Mouse (Mus musculus): ENCODE data around the gene Ssr1. TPM values are rescaled to one million over a fixed set of nuclear protein-coding genes. Genes with fewer than 3 reads are reported as not detected.

Ssr1 gene
- polyA plus RNA-seq, 1 experiment from 2014 or later, result 77.3 TPM

GRCm38 (mm10) chr13:37974036-37974435 lies 20.0 kb downstream of the Ssr1 start:
- Histone ChIP-seq H3K4me1 (no peaks in the 10 kb centered on the region), H3K9me3 (replicated peaks) (no peaks in the 10 kb centered on the region), H3K27me3 (no peaks in the 10 kb centered on the region), H3K4me2 (no peak overlapping the region), H3K4me3 (no peak overlapping the region), H3K36me3 (ENCODE audit: poor library complexity, severe bottlenecking) (peaks cover 39% of the 10 kb centered on the region), H3K27ac (no peak overlapping the region), H3K9ac (no peak overlapping the region)
- 92% methylated on average over 6 of the region's 6 CpGs for WGBS
- no peak for ATAC-seq

DNA sequence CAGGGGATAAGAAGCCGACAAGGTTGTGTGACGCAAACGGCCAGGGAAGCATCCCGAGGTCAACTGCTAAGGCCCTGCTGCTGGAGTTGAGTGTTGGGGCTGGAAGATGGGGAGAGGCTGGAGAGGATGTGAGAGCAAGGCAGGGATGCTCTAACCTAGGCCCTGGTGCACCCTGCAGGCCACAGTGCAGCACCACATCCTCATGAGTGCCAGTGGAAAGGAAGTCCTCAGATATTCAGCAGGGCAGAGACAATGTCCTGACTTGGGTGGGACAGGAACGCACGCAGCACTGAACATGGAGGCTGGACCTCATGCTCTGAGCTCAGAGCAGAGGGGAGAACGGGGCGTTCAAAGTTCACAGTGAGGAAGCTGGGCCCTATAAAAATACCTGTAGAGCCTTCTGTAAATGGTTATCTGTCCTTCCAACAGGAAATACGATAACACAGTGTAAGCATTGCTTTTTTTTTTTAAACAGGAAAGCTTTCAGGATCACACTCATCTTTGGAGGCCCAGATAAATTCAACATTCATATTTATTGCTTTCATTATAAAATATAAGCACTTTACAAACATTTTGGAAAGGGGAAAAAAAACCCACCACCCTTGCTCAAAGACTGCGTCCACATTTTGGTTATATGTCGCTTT lies 23.0 kb downstream of the Ssr1 start:
- Histone ChIP-seq H3K36me3 (ENCODE audit: poor library complexity, severe bottlenecking) (peaks cover 12% of the 10 kb centered on the region; the same call in 1 of the 2 replicates), H3K9me3 (replicated peaks) (no peaks in the 10 kb centered on the region), H3K9ac (no peak overlapping the region), H3K4me1 (peaks cover 7% of the 10 kb centered on the region), H3K27ac (no peak overlapping the region), H3K4me2 (no peak overlapping the region), H3K4me3 (no peak overlapping the region), H3K27me3 (no peaks in the 10 kb centered on the region)
- no peak for ATAC-seq
- WGBS, result 92% methylated on average over 11 of the region's 11 CpGs

DNA sequence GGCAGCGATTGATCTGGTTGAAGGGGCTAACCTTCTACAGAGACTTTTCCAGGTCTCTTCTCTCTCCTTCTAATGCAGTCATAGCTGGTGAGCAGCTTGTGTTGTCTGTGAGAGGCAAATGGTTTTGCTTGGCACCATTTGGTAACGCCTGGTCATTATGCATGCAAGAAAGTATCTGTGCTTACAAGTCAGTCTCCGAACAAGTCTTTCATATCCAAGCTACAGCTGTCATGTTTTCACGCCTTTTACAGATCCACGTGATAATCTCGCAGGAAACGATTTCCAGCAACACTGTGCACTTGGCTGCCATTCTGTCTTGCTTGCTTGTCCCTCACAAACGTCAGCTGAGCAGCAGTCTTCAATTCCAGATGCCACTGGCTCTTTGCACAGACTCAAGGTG lies 24.0 kb downstream of the Ssr1 start:
- peaks cover 7% of the 10 kb centered on the region for H3K4me1 ChIP-seq
- H3K36me3 ChIP-seq (ENCODE audit: poor library complexity, severe bottlenecking), result peaks cover 7% of the 10 kb centered on the region; the same call in 1 of the 2 replicates
- H3K27me3 ChIP-seq, result no peaks in the 10 kb centered on the region
- no peak overlapping the region for H3K4me3 ChIP-seq
- H3K4me2 ChIP-seq, result no peak overlapping the region
- H3K27ac ChIP-seq, result no peak overlapping the region
- H3K9ac ChIP-seq, result no peak overlapping the region
- H3K9me3 ChIP-seq (replicated peaks), result no peaks in the 10 kb centered on the region
- 70% methylated on average over 8 of the region's 8 CpGs for WGBS
- peak; percentile 81 for ATAC-seq

DNA sequence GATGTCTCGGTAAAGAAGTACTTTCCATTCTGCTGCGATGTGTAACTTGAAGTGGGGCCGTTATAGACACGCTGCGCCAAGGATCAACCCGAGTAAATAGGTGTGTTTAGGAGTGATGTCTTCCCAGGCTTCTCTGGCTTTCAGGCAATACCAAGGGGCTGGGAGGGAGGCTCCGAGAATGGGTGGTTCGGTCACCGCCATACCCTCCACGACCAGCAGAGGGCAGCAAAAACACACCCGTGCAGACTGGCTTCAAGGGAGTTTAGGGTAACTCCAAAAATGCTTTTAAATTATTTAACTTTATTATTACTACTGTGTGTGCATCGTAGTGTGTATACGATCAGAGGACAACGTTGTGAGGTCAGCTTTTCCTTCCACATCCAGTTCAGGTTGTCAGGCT lies 24.7 kb downstream of the Ssr1 start:
- 0 out of 2 replicates have a peak, but pooled peaks cover 4% of the 10 kb centered on the region for H3K36me3 ChIP-seq (ENCODE audit: poor library complexity, severe bottlenecking)
- WGBS, result 14% methylated on average over 14 of the region's 14 CpGs
- no peak overlapping the region for H3K4me3 ChIP-seq
- peak; percentile 40 for ATAC-seq
- H3K9me3 ChIP-seq (replicated peaks), result no peaks in the 10 kb centered on the region
- 0 out of 2 replicates have a peak, but pooled peaks cover 4% of the 10 kb centered on the region for H3K27me3 ChIP-seq
- H3K4me2 ChIP-seq, result no peak overlapping the region
- H3K4me1 ChIP-seq, result peaks cover 14% of the 10 kb centered on the region
- no peak overlapping the region for H3K9ac ChIP-seq
- H3K27ac ChIP-seq, result no peak overlapping the region

DNA sequence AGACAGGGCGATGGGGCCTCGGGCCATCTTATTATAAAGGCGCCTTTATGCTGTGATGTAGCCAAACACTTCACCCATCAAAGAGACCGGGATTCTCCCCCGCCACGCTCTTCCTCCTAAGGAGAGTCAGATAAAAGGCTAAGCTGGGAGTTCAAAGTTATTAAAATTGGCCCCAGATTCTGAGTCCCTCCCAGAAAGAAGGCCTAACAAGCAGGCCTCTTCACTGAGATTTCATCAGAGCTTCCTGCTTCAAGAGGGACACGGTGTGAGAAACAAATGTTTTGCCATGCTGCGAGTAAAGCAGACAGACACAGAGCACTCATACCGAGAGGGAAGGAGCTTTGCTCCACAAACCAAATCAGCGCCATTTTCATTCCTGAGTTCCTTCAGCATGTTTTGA lies 26.5 kb downstream of the Ssr1 start:
- Histone ChIP-seq H3K4me1 (peaks cover 23% of the 10 kb centered on the region), H3K9me3 (replicated peaks) (no peaks in the 10 kb centered on the region), H3K4me3 (no peak overlapping the region), H3K36me3 (ENCODE audit: poor library complexity, severe bottlenecking) (0 out of 2 replicates have a peak, but pooled peaks cover 2% of the 10 kb centered on the region), H3K4me2 (no peak overlapping the region), H3K27ac (0 out of 2 replicates have a peak overlapping the region, but pooled peaks have one; percentile 3), H3K9ac (no peak overlapping the region), H3K27me3 (0 out of 2 replicates have a peak, but pooled peaks cover 7% of the 10 kb centered on the region)
- ATAC-seq, result no peak
- 65% methylated on average over 10 of the region's 10 CpGs for WGBS

DNA sequence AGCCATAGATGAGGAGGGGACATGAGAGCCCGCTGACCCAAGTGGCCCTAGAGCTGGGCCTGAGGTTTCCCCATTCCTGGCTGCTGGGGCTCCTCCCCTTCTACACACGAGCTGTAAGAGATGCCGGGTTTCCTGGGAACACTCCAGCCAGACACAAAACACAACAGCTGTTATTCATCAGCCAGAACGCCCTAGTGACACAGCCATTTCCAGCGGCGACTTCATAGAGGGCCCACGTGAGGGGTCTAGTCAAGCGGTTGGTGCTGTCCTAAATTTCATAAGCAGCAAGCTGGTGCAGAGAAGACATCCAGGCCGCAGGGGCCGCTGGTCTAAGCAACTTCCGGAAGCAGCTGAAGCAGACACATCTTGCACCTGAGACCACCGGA lies 27.0 kb downstream of the Ssr1 start:
- Histone ChIP-seq H3K9me3 (replicated peaks) (no peaks in the 10 kb centered on the region), H3K4me2 (no peak overlapping the region), H3K4me1 (peaks cover 23% of the 10 kb centered on the region), H3K9ac (no peak overlapping the region), H3K4me3 (no peak overlapping the region), H3K27me3 (0 out of 2 replicates have a peak, but pooled peaks cover 7% of the 10 kb centered on the region), H3K27ac (0 out of 2 replicates have a peak overlapping the region, but pooled peaks have one; percentile 3), H3K36me3 (ENCODE audit: poor library complexity, severe bottlenecking) (no peaks in the 10 kb centered on the region)
- no peak for ATAC-seq
- 52% methylated on average over 12 of the region's 12 CpGs for whole genome bisulfite sequencing

DNA sequence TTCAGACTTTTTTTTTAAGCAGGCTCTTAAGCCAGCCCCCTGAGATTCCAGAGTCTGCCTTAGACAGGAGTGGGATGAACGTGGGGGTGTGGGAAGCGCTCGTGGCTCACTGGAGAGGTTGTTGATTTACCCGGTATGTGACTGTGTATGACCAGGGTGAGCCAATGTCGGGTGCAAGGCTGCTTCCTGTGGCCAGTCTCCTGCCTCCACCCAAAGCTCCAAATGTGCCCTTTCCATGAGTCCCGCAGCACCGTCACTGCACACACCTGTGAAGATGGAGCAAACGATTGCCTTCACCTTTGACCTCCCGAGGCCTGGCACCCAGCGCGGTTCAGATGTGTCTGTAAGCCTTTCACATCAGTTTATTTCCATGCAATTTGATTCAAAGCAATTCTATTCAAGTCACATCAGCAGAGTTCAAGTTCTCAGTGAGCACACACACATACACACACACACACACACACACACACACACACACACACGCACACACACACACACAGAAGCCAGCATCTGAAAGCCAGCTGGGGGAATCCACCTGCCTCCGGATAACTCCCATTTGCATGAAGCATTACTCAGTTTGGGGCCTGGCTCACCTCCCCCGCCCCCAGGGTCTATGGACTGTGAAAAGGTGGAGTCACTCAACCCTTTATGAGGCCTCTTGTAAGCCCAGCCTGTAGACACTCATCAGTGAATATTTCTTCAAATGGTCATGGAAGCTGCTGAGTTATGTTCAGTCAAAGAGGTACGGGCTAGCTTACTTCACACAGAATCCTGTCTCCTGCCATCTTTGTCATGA lies 27.6 kb downstream of the Ssr1 start:
- ATAC-seq, result no peak
- 79% methylated on average over 15 of the region's 15 CpGs for WGBS

GRCm38 (mm10) chr13:37965126-37965914 lies 28.7 kb downstream of the Ssr1 start:
- Histone ChIP-seq H3K9ac (no peak overlapping the region), H3K27ac (no peak overlapping the region), H3K27me3 (0 out of 2 replicates have a peak, but pooled peaks cover 7% of the 10 kb centered on the region), H3K36me3 (ENCODE audit: poor library complexity, severe bottlenecking) (no peaks in the 10 kb centered on the region), H3K4me2 (no peak overlapping the region), H3K4me3 (no peak overlapping the region), H3K9me3 (replicated peaks) (no peaks in the 10 kb centered on the region), H3K4me1 (peaks cover 23% of the 10 kb centered on the region)
- 35% methylated on average over 17 of the region's 17 CpGs for WGBS
- no peak for ATAC-seq

More for the DNA sequence above, 27.6 kb downstream of the Ssr1 start:
- H3K4me2 ChIP-seq, result no peak overlapping the region
- no peaks in the 10 kb centered on the region for H3K36me3 ChIP-seq (ENCODE audit: poor library complexity, severe bottlenecking)
- H3K4me1 ChIP-seq, result peaks cover 23% of the 10 kb centered on the region
- no peaks in the 10 kb centered on the region for H3K9me3 ChIP-seq (replicated peaks)
- 0 out of 2 replicates have a peak, but pooled peaks cover 7% of the 10 kb centered on the region for H3K27me3 ChIP-seq
- H3K4me3 ChIP-seq, result no peak overlapping the region
- 0 out of 2 replicates have a peak overlapping the region, but pooled peaks have one; percentile 3 for H3K27ac ChIP-seq
- H3K9ac ChIP-seq, result no peak overlapping the region

DNA sequence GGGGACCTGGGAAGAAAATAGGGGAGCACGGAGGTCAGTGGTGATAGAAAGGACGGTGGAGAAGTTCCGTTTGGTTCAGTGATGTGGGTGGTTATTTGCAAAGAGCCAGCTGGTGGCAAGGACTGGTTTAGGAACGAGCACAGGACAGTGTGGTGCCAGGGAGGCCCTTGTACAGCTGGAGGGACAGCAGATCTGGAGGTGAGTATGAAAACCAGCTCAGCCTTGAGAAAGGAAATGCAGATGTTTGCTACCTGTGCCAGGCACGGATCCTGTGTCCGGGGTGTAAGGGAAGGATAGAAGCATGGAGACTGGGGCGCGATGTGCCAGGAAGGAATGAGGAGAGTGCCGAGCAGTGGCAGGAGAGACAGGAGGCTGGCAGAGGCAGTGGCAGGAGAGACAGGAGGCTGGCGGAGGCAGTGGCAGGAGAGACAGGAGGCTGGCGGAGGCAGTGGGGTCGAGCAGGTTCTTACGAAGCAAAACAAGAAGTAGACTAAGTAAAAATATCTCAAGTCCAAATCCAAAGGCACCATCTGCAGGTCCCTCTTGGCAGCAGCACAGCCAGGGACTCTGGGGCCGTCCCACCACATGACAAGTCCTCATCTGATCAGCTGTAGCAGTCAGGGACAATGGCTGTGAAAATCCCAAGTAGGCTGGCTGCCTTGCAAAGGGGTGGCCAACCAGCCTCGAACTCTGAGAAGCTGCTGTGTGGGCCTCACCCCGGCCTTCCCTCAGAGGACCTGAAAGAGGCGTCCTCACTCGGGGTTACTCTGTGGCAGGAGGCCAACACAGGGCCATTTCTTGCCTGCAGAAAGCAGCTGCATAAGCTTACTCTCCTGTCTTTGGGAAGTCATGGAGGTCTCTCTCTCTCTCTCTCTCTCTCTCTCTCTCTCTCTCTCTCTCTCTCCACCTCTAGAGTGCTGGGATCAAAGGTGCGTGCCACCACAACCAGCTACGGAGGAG lies 29.6 kb downstream of the Ssr1 start:
- Histone ChIP-seq H3K4me2 (peak overlapping the region; percentile 57), H3K9me3 (replicated peaks) (no peaks in the 10 kb centered on the region), H3K27ac (no peak overlapping the region), H3K9ac (0 out of 2 replicates have a peak overlapping the region, but pooled peaks have one; percentile 34), H3K36me3 (ENCODE audit: poor library complexity, severe bottlenecking) (no peaks in the 10 kb centered on the region), H3K4me1 (peaks cover 23% of the 10 kb centered on the region), H3K4me3 (peak overlapping the region; percentile 33; the same call in 1 of the 2 replicates), H3K27me3 (0 out of 2 replicates have a peak, but pooled peaks cover 7% of the 10 kb centered on the region)
- no peak for ATAC-seq
- WGBS, result 33% methylated on average over 20 of the region's 20 CpGs

DNA sequence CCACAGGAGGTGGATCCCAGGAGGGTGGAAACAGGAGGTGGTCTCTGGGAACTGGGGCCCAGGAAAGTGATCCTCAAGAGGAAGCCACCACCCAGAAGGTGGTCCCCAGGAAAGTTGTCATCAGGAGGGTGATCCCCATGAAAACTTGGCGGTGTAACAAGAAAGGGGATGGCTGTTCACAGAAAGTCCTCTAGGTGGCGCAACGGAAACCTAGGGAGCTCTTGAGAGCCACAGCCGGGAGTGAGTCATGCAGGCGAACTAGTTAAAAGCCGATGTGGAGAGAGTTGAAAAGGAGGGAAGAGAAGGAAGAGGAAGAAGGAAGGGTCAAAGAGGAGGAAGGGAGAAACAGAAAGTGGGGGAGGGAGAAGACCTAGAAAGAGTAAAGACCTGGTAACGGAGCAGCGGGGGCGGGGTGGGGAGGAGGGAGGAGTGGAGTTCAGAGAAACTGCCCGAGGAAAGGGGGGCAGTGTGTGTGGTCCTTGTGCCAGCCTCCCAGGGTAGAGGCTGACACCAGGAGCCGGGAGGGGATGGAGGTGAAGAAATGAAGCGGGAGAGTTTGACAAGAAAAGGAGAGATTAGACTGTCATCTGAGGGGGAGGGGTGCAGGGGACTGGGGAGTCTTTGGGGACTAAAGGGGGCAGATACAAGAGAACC lies 30.5 kb downstream of the Ssr1 start:
- Histone ChIP-seq H3K36me3 (ENCODE audit: poor library complexity, severe bottlenecking) (no peaks in the 10 kb centered on the region), H3K9ac (peak overlapping the region; percentile 34; the same call in 1 of the 2 replicates), H3K4me2 (peak overlapping the region; percentile 57), H3K27ac (no peak overlapping the region), H3K4me1 (peaks cover 23% of the 10 kb centered on the region), H3K9me3 (replicated peaks) (no peaks in the 10 kb centered on the region), H3K27me3 (0 out of 2 replicates have a peak, but pooled peaks cover 7% of the 10 kb centered on the region), H3K4me3 (peak overlapping the region; percentile 33)
- ATAC-seq, result peak; percentile 20; the same call in 1 of the 2 replicates
- 1% methylated on average over 12 of the region's 12 CpGs for WGBS

All from forebrain, embryonic 13.5 days (tissue).